Mouse (Mus musculus) megakaryocyte, embryonic 14.5 days (primary cell): ENCODE data around the gene Riok2.

Source experiments
- FLI1 ChIP-seq: IDR thresholded peaks from 2 replicates; pipeline ENCODE4 v1.6.1; 2012; ENCODE audit warnings: low read length, inconsistent platforms, mixed read lengths
- GATA1 ChIP-seq: IDR thresholded peaks from 3 replicates; pipeline ENCODE4 v1.6.1; 2012; ENCODE audit warnings: mixed read lengths, low read length, inconsistent platforms, borderline replicate concordance

DNA sequence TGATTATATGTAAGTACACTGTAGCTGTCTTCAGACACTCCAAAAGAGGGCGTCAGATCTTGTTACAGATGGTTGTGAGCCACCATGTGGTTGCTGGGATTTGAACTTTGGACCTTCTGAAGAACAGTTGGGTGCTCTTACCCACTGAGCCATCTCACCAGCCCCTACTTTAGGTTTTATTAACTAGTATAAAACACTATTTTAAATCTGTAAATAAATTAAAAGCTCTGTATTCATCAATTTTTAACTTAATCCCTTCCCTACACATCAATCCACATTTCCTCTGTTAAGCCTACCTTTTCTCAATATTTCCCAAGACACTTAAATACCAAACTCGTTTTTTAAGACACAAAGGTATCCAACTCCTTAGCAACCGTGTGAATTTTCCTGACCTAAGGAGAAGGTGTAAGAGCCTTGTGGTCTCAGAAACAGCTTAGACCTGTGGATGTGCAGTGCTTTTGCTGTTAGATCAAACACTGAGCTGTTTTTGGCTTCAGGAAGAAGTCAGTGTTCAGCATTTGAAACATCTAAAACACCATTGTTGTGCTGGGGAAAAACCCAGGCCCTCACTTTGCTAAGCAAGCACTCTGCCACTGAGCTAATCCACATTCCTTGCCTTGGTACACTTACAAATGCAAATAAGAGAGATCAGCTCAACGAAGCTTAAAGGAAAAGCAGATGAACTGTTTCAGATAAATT lies 50.6 kb downstream of the Riok2 start:
- TF ChIP-seq GATA1 (no peak), FLI1 (no peak)
